Mouse (Mus musculus) mouse embryonic stem cell (cell line): ENCODE data around the gene Bcl10.
"Not testable (repeated sequence)": the region's sequence is repeated elsewhere in the genome, so short reads cannot be mapped to it uniquely, and the experiment has no call there.

Source experiments
- in situ Hi-C, 2 experiments: fragments of 300-500 bp; cut with MboI; formaldehyde crosslinking; loops; 1 replicate in 1 of 2; 3 replicates in 1 of 2; pipeline ENCODE4 v1.14.3; 2019 to 2020; ENCODE audit warnings: low sequenced_read_pairs in 2 of 2, low pct_unique_long_range_greater_than_20kb in 1 of 2, mixed read lengths in 1 of 2; ENCODE audit not compliant: unreplicated experiment in 1 of 2

Bcl10 gene

GRCm38 (mm10) chr3:145904850-145905776 is 17.5 kb upstream of the Bcl10 start:
- in situ Hi-C loops, result loop anchor here (10.0 kb wide), 3 partner anchors 280 to 490 kb away; no protein-coding TSS in a partner anchor

- in situ Hi-C loops, result loop anchor here (10.0 kb wide), 3 partner anchors 282 to 492 kb away; no protein-coding TSS in a partner anchor
Observed at GRCm38 (mm10) chr3:145906582-145906981, 16.0 kb upstream of the Bcl10 start.

GRCm38 (mm10) chr3:145912512-145912911 is 10.1 kb upstream of the Bcl10 start:
- in situ Hi-C loops, result no loop called here

GRCm38 (mm10) chr3:145913263-145913662 is 9.3 kb upstream of the Bcl10 start:
- in situ Hi-C loops, result no loop called here

- in situ Hi-C loops, result not testable (repeated sequence)
Observed at GRCm38 (mm10) chr3:145913942-145914341, 8.7 kb upstream of the Bcl10 start.

- in situ Hi-C loops, result no loop called here
Observed at GRCm38 (mm10) chr3:145916374-145916773, 6.2 kb upstream of the Bcl10 start.

GRCm38 (mm10) chr3:145916826-145917225 is 5.8 kb upstream of the Bcl10 start:
- in situ Hi-C loops, result no loop called here

- in situ Hi-C loops, result no loop called here
Observed at GRCm38 (mm10) chr3:145922971-145923370, 367 bp downstream of the Bcl10 start.

- in situ Hi-C loops, result no loop called here
Observed at GRCm38 (mm10) chr3:145923874-145924577, 1.4 kb downstream of the Bcl10 start.

GRCm38 (mm10) chr3:145924649-145925337 is 2.2 kb downstream of the Bcl10 start:
- in situ Hi-C loops, result no loop called here

- in situ Hi-C loops, result no loop called here
Observed at GRCm38 (mm10) chr3:145925506-145925905, 2.9 kb downstream of the Bcl10 start.

GRCm38 (mm10) chr3:145929525-145930400 is 7.2 kb downstream of the Bcl10 start:
- in situ Hi-C loops, result no loop called here

GRCm38 (mm10) chr3:145933845-145934244 is 11.2 kb downstream of the Bcl10 start:
- in situ Hi-C loops, result no loop called here

GRCm38 (mm10) chr3:145937505-145938404 is 15.2 kb downstream of the Bcl10 start, which contains the start of gene 2410004B18Rik:
TSS of gene 2410004B18Rik (plus strand) at chr3:145938014.
- in situ Hi-C loops, result no loop called here

GRCm38 (mm10) chr3:145938405-145939349 is 16.1 kb downstream of the Bcl10 start:
- in situ Hi-C loops, result no loop called here

GRCm38 (mm10) chr3:145939402-145939801 is 16.8 kb downstream of the Bcl10 start:
- in situ Hi-C loops, result no loop called here
